Mouse (Mus musculus) embryonic facial prominence, embryonic 13.5 days (tissue): Measurements from ENCODE around the gene Actg1. TPM values are rescaled to one million over a fixed set of nuclear protein-coding genes. Genes with fewer than 3 reads are reported as not detected.
"Not testable (repeated sequence)": the region's sequence is repeated elsewhere in the genome, so short reads cannot be mapped to it uniquely, and the experiment has no call there.

Experiments
- ATAC-seq: fragments of 200-750 bp; cut with Nextera tagmentation; 2 replicates; pipeline ENCODE4 v1.8.0; 2017; ENCODE audit warnings: low read depth; ENCODE audit not compliant: insufficient number of reproducible peaks, insufficient read depth, low FRiP score, low TSS enrichment
- H3K27ac ChIP-seq: fragments of 300-500 bp; sonication (generic); 2 replicates; pipeline ENCODE4 v1.5.1; 2015; ENCODE audit warnings: moderate library complexity, mild to moderate bottlenecking, inconsistent platforms
- H3K27me3 ChIP-seq: fragments of 300-500 bp; sonication (generic); 2 replicates; pipeline ENCODE4 v1.6.1; 2015; ENCODE audit warnings: mild to moderate bottlenecking, inconsistent platforms
- H3K36me3 ChIP-seq: fragments of 300-500 bp; sonication (generic); 2 replicates; pipeline ENCODE4 v1.6.1; 2015; ENCODE audit warnings: mild to moderate bottlenecking, inconsistent platforms
- H3K4me1 ChIP-seq: fragments of 300-500 bp; sonication (generic); 2 replicates; pipeline ENCODE4 v1.6.1; 2015; ENCODE audit warnings: inconsistent platforms
- H3K4me2 ChIP-seq: fragments of 300-500 bp; sonication (generic); 2 replicates; pipeline ENCODE4 v1.6.1; 2015; ENCODE audit warnings: moderate library complexity, mild to moderate bottlenecking, inconsistent platforms
- H3K4me3 ChIP-seq: fragments of 300-500 bp; sonication (generic); 2 replicates; pipeline ENCODE4 v1.5.1; 2015; ENCODE audit warnings: mild to moderate bottlenecking, inconsistent platforms
- H3K9ac ChIP-seq: fragments of 300-500 bp; sonication (generic); 2 replicates; pipeline ENCODE4 v1.6.1; 2015; ENCODE audit warnings: mild to moderate bottlenecking, inconsistent platforms
- H3K9me3 ChIP-seq: fragments of 300-500 bp; sonication (generic); 2 replicates; pipeline ENCODE4 v1.6.1; 2016; ENCODE audit warnings: inconsistent platforms
- WGBS: fragments of 180-500 bp; shearing (Covaris S2); methylation state at CpG from one replicate; pipeline ENCODE4 v1.1.7; 2015; ENCODE audit warnings: mixed read lengths; 5-methylcytosine and 5-hydroxymethylcytosine counted together
- polyA plus RNA-seq: library from polyadenylated mRNA; unstranded; fragments of >200 nt; fragmentation: Nextera tagmentation; extraction: Ambion mirVana; gene quantifications from 2 replicates; pipeline ENCODE4 v1.2.1, GENCODE M21; 2015

Actg1 gene
- polyA plus RNA-seq, 1 experiment from 2014 or later, result 2,741 TPM

GRCm38 (mm10) chr11:120359391-120359790 is 11.0 kb upstream of the Actg1 start:
- Histone ChIP-seq H3K9ac (no peak overlapping the region), H3K4me1 (peaks cover 46% of the 10 kb centered on the region), H3K27ac (peak overlapping the region; percentile 89)

DNA sequence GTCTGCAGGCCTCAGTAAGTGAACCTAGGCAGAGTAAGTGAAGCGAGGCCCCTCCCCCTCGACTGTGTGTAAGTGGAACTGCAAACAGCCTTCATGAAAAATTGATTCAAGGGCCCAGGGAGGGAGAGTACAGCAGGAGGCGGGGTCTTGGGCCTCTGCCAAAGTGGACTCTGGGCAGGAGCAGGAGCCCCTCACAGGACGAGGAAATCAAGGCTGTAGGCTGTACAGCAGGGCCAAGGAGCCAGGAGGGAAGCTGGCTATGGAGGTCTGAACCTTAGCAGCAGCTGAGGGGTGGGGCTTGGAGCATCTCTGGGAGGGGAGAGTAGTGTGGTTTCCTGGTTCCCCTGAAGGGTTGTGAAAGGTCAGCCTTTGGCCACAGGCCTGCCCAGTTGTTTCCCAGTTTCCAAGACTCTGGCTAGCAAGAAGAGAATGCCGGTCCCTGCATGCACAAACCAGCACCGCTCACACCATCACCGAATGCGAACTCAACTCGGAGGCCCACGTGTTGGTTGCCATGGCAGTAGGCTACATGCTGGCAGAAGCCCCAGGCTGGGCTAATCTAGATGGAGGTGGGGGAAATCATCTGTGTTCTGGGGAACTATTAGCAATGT is 9.6 kb upstream of the Actg1 start:
- H3K9me3 ChIP-seq, result no peaks in the 10 kb centered on the region
- H3K4me3 ChIP-seq, result 0 out of 2 replicates have a peak overlapping the region, but pooled peaks have one; percentile 11
- no peaks in the 10 kb centered on the region for H3K36me3 ChIP-seq
- H3K4me1 ChIP-seq, result peaks cover 56% of the 10 kb centered on the region
- WGBS, result 9% methylated on average over 10 of the region's 10 CpGs
- peak; percentile 67 for ATAC-seq
- H3K27me3 ChIP-seq, result no peaks in the 10 kb centered on the region
- H3K9ac ChIP-seq, result peak overlapping the region; percentile 27; the same call in 1 of the 2 replicates
- H3K4me2 ChIP-seq, result peak overlapping the region; percentile 37
- peak overlapping the region; percentile 89 for H3K27ac ChIP-seq

More at GRCm38 (mm10) chr11:120359391-120359790, 11.0 kb upstream of the Actg1 start:
- Histone ChIP-seq H3K4me3 (no peak overlapping the region), H3K27me3 (no peaks in the 10 kb centered on the region), H3K36me3 (no peaks in the 10 kb centered on the region), H3K9me3 (no peaks in the 10 kb centered on the region), H3K4me2 (no peak overlapping the region)
- no peak for ATAC-seq
- 86% methylated on average over 6 of the region's 6 CpGs for WGBS

GRCm38 (mm10) chr11:120356900-120357299 is 8.6 kb upstream of the Actg1 start:
- no peaks in the 10 kb centered on the region for H3K27me3 ChIP-seq
- no peak overlapping the region for H3K4me3 ChIP-seq
- H3K27ac ChIP-seq, result peak overlapping the region; percentile 89
- WGBS, result 94% methylated on average over 4 of the region's 4 CpGs
- peaks cover 62% of the 10 kb centered on the region for H3K4me1 ChIP-seq
- no peaks in the 10 kb centered on the region for H3K36me3 ChIP-seq
- no peak overlapping the region for H3K4me2 ChIP-seq
- H3K9me3 ChIP-seq, result no peaks in the 10 kb centered on the region
- H3K9ac ChIP-seq, result no peak overlapping the region
- no peak for ATAC-seq

GRCm38 (mm10) chr11:120356319-120356840 is 8.0 kb upstream of the Actg1 start:
- Histone ChIP-seq H3K4me2 (no peak overlapping the region), H3K4me3 (no peak overlapping the region), H3K36me3 (peaks cover 3% of the 10 kb centered on the region; the same call in 1 of the 2 replicates), H3K9ac (no peak overlapping the region), H3K4me1 (peaks cover 60% of the 10 kb centered on the region), H3K27ac (peak overlapping the region; percentile 89; the same call in 1 of the 2 replicates), H3K27me3 (no peaks in the 10 kb centered on the region), H3K9me3 (no peaks in the 10 kb centered on the region)
- ATAC-seq, result no peak
- 80% methylated on average over 15 of the region's 15 CpGs for WGBS

DNA sequence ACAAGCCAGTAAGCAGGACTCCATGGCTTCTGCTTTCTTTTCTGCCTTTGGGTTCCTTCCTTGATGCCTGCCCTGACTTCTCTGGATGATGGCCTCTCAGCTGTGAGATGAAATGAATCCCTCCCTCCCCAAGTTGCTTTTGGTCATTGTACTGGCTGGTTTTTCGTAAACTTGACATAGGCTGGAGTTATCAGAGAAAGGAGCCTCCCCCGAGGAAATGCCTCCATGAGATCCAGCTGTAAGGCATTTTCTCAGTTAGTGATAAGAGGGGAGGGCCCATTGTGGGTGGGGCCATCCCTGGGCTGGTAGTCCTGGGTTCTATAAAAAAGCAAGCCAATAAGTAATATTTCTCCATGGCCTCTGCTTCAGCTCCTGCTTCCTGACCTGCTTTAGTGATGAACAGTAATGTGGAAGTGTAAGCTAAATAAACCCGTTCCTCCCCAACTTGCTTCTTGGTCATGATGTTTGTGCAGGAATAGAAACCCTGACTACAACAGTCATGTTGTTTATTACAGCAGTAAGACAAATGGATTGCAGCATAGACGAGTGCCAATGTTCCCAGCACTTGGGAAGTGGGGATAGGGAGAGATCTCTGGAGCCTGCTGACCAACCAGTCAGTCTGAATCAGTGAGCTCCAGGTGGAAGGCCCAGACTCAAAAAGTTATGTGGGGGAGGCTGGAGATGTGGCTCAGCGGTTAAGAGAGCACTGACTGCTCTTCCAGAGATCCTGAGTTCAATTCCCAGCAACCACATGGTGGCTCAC is 7.1 kb upstream of the Actg1 start:
- H3K27ac ChIP-seq, result peak overlapping the region; percentile 48; the same call in 1 of the 2 replicates
- H3K9me3 ChIP-seq, result no peaks in the 10 kb centered on the region
- H3K36me3 ChIP-seq, result peaks cover 5% of the 10 kb centered on the region; the same call in 1 of the 2 replicates
- H3K27me3 ChIP-seq, result no peaks in the 10 kb centered on the region
- WGBS, result 58% methylated on average over 5 of the region's 5 CpGs
- H3K4me1 ChIP-seq, result peaks cover 60% of the 10 kb centered on the region
- no peak overlapping the region for H3K4me3 ChIP-seq
- H3K9ac ChIP-seq, result no peak overlapping the region
- ATAC-seq, result no peak
- no peak overlapping the region for H3K4me2 ChIP-seq

DNA sequence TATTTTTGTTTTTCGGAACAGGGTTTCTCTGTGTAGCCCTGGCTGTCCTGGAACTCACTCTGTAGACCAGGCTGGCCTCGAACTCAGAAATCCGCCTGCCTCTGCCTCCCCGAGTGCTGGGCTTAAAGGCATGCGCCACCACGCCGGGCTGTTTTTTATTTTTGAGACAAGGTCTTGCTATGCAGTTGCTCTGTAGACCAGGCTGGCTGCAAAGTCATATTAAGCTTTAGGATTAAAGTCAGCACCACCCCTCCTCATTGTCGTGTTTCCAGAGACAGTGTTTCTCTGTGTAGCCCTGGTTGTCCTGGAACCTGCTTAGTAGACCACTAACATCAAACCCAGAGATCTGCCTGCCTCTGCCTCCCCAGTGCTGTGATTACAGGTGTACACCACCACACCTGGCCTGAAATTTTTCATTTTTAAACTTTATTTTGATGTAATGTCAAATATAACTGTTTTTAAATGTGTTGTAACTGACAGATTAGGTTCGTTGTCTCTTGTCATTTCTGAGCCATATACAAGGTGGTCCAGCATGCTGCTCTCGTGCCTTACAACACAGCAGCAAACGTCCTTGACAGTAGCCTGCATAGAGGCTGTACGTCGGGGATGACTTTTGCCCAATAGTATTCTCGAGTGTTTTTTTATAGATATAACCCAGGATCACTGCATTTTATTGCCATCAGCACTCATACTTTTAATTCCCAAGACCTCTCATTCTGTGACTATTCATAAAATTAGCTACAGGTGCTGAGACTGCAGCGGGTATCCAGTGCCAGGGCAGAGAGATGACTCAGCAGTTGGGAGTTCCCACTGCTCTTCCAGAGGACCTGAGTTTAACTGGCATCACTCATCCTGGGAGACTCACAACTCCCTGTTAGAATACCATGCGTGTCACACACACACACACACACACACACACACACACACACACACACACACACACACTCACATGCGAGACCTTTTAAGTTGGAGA is 6.2 kb upstream of the Actg1 start:
- ATAC-seq, result no peak
- peaks cover 54% of the 10 kb centered on the region for H3K4me1 ChIP-seq

DNA sequence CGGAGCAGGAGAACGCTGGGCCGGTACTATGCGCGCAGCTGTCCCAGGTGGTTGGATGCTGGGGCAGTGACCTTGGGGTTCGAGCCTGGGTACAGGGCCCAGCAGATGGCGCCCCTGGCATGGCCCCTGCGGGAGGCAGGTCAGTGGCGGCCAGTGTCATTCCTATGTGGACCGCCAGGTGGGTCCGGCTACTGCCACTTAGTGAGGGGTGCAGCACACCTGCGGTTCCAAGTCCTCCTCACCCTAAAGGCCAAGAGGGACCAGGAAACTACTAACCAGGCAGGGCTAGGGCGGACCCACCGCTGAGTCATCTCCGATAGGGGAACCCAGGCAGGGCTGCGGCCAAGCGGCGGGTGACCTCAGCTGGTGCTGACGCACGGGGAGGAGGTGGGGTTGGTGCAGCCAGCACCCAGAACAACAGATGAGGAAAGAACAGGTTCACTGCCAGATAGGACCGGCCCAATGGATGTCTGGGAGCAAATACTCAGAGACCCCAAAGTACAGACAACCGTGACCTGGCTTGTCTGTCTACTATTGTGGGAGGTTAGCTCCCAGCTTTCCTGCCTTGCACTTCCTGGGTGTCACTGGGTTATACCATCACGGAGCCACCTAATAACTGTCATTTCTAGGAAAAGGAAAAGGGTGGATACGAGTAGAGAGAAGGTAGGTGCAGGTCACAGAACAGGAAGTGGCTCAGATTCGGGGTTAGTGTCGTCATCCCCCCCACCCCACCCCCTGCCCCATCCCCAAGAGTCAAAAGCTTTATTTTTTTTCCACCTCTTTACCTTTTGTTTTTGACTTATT is 5.4 kb upstream of the Actg1 start:
- Histone ChIP-seq H3K4me2 (no peak overlapping the region; the same call in none of the 2 replicates), H3K27ac (no peak overlapping the region), H3K27me3 (no peaks in the 10 kb centered on the region), H3K4me3 (no peak overlapping the region), H3K9me3 (no peaks in the 10 kb centered on the region), H3K9ac (peak overlapping the region; percentile 47), H3K36me3 (peaks cover 5% of the 10 kb centered on the region; the same call in 1 of the 2 replicates), H3K4me1 (peaks cover 57% of the 10 kb centered on the region)
- 25% methylated on average over 26 of the region's 26 CpGs for WGBS
- ATAC-seq, result no peak

More for the DNA sequence above, 6.2 kb upstream of the Actg1 start:
- Histone ChIP-seq H3K27ac (peak overlapping the region; percentile 48; the same call in 1 of the 2 replicates), H3K4me2 (no peak overlapping the region), H3K4me3 (no peak overlapping the region), H3K9ac (no peak overlapping the region), H3K27me3 (no peaks in the 10 kb centered on the region), H3K36me3 (peaks cover 5% of the 10 kb centered on the region; the same call in 1 of the 2 replicates), H3K9me3 (no peaks in the 10 kb centered on the region)
- 84% methylated on average over 17 of the region's 17 CpGs for WGBS

GRCm38 (mm10) chr11:120352571-120353290 is 4.4 kb upstream of the Actg1 start:
- H3K4me1 ChIP-seq, result peaks cover 48% of the 10 kb centered on the region
- H3K36me3 ChIP-seq, result peaks cover 5% of the 10 kb centered on the region; the same call in 1 of the 2 replicates
- no peak overlapping the region; the same call in 1 of the 2 replicates for H3K4me2 ChIP-seq
- H3K27ac ChIP-seq, result peak overlapping the region; percentile 80
- peak overlapping the region; percentile 47 for H3K9ac ChIP-seq
- no peak overlapping the region for H3K4me3 ChIP-seq
- H3K9me3 ChIP-seq, result no peaks in the 10 kb centered on the region
- ATAC-seq, result no peak
- 66% methylated on average over 13 of the region's 13 CpGs for WGBS
- no peaks in the 10 kb centered on the region for H3K27me3 ChIP-seq

- H3K27ac ChIP-seq, result peak overlapping the region; percentile 99; the same call in 1 of the 2 replicates
- not testable (repeated sequence) for H3K36me3 ChIP-seq, H3K9ac ChIP-seq, H3K4me3 ChIP-seq, H3K9me3 ChIP-seq, H3K4me2 ChIP-seq, H3K27me3 ChIP-seq, ATAC-seq
- 94% methylated on average over 5 of the region's 5 CpGs for WGBS
- peaks cover 41% of the 10 kb centered on the region for H3K4me1 ChIP-seq
Measured at GRCm38 (mm10) chr11:120352093-120352350, 3.7 kb upstream of the Actg1 start.
